Comparison of ENCODE assay signal across 13 mouse cellular contexts in genomic region chr5:127416536-127416935, GRCm38 (mm10).
DNase-seq lines count a peak whose midpoint lies in the region; ATAC-seq and TF ChIP-seq lines count a peak whose summit lies in the region.
"Had no signal": no experiment of that assay in that cellular context is flagged by ENCODE, and none has a peak within 500 bp of the region (broad histone marks: within the 10 kb centered on the region; RNA-seq: fewer than 3 reads in every experiment).

No protein-coding gene starts in this region.

- ATAC-seq in forebrain, postnatal 0 days = peak; percentile 81
- ATAC-seq: Patski had no signal

- H3K4me3 ChIP-seq in forebrain, postnatal 0 days (ENCODE audit: low read depth, low read length) = no peak overlapping the region
- H3K4me3 ChIP-seq: embryonic facial prominence, embryonic 15.5 days; limb, embryonic 13.5 days had no signal

- H3K9ac ChIP-seq in forebrain, postnatal 0 days = no peak overlapping the region
- H3K9ac ChIP-seq: embryonic facial prominence, embryonic 15.5 days; limb, embryonic 13.5 days had no signal

- 0 out of 2 replicates have a peak, but pooled peaks cover 4% of the 10 kb centered on the region for H3K4me1 ChIP-seq in forebrain, postnatal 0 days (ENCODE audit: insufficient read depth)
- H3K4me1 ChIP-seq: limb, embryonic 13.5 days had no signal

- no peaks in the 10 kb centered on the region for H3K27me3 ChIP-seq in forebrain, postnatal 0 days (ENCODE audit: insufficient read depth, low read length)
- H3K27me3 ChIP-seq: embryonic facial prominence, embryonic 15.5 days; limb, embryonic 13.5 days; Patski had no signal

- peak; percentile 13 for DNase-seq in layer of hippocampus, adult 11-12 months (ENCODE audit: low spot score)
- DNase-seq in layer of hippocampus, postnatal 10 days (ENCODE audit: low spot score in 2 of 2) = no peak
- DNase-seq in cerebellum, adult 18-20 months = peak; percentile 53 to 67
- peak; percentile 91 for DNase-seq in forebrain, postnatal 0 days
- DNase-seq in right cerebral cortex, adult 2 months (ENCODE audit: low spot score in 2 of 2) = peak; percentile 32 to 44
- no peak for DNase-seq in embryo, embryonic 10.5 days (ENCODE audit: low spot score)
- DNase-seq in thymus, postnatal 0 days (ENCODE audit: low spot score) = no peak
- no peak for DNase-seq in natural killer cell, adult 2 months (ENCODE audit: low spot score in 2 of 2)
- DNase-seq: adrenal gland, postnatal 36 days; kidney, adult 8-10 months had no signal

- H3K9me3 ChIP-seq in forebrain, postnatal 0 days (ENCODE audit: low read length) = 0 out of 2 replicates have a peak, but pooled peaks cover 4% of the 10 kb centered on the region
- H3K9me3 ChIP-seq: embryonic facial prominence, embryonic 15.5 days; limb, embryonic 13.5 days had no signal

- WGBS in forebrain, postnatal 0 days = 46% methylated on average over 7 of the region's 7 CpGs

- no peak for TF ChIP-seq CTCF in forebrain, postnatal 0 days (IDR thresholded peaks at IDR 0.05; ENCODE audit: low read depth)

- no peak overlapping the region for H3K4me2 ChIP-seq in forebrain, postnatal 0 days (ENCODE audit: low read depth)
- H3K4me2 ChIP-seq: embryonic facial prominence, embryonic 15.5 days; limb, embryonic 13.5 days had no signal

- no peaks in the 10 kb centered on the region for H3K36me3 ChIP-seq in forebrain, postnatal 0 days (ENCODE audit: insufficient read depth)
- H3K36me3 ChIP-seq: embryonic facial prominence, embryonic 15.5 days had no signal

- H3K27ac ChIP-seq in forebrain, postnatal 0 days (ENCODE audit: low read depth, low read length) = no peak overlapping the region
- H3K27ac ChIP-seq: embryonic facial prominence, embryonic 15.5 days; limb, embryonic 13.5 days had no signal

Comparison
In these comparisons a context has a peak if more than half of its experiments do, and no peak if none do; other contexts are left out.
1. DNase-seq: peak in layer of hippocampus, adult 11-12 months (single experiment), cerebellum, adult 18-20 months (2 of 2), forebrain, postnatal 0 days (single experiment) and right cerebral cortex, adult 2 months (2 of 2); none in layer of hippocampus, postnatal 10 days (0 of 2), embryo, embryonic 10.5 days (single experiment), thymus, postnatal 0 days (single experiment) and natural killer cell, adult 2 months (0 of 2).